Mouse (Mus musculus): ENCODE data around the gene Gm15737.

Gm15737 gene

GRCm38 (mm10) chr6:92869089-92869581, at the start of gene Gm15737:
TSS of gene Gm15737 (plus strand) at chr6:92869357.
- in situ Hi-C loops (cut with MboI; ENCODE audit: unreplicated experiment in 2 of 2), result no loop called here

- in situ Hi-C loops (cut with MboI; ENCODE audit: unreplicated experiment in 2 of 2), result no loop called here
These were observed 47.6 kb upstream of the Gm15737 start for GRCm38 (mm10) chr6:92821606-92822005.

GRCm38 (mm10) chr6:92822006-92822405, 47.2 kb upstream of the Gm15737 start:
- in situ Hi-C loops (cut with MboI; ENCODE audit: unreplicated experiment in 2 of 2), result no loop called here

GRCm38 (mm10) chr6:92823991-92824390, 45.2 kb upstream of the Gm15737 start:
- in situ Hi-C loops (cut with MboI; ENCODE audit: unreplicated experiment in 2 of 2), result no loop called here

GRCm38 (mm10) chr6:92826561-92826960, 42.6 kb upstream of the Gm15737 start:
- in situ Hi-C loops (cut with MboI; ENCODE audit: unreplicated experiment in 2 of 2), result no loop called here

- in situ Hi-C loops (cut with MboI; ENCODE audit: unreplicated experiment in 2 of 2), result no loop called here
These were observed 41.8 kb upstream of the Gm15737 start for GRCm38 (mm10) chr6:92827360-92827759.

- in situ Hi-C loops (cut with MboI; ENCODE audit: unreplicated experiment in 2 of 2), result no loop called here
These were observed 40.0 kb upstream of the Gm15737 start for GRCm38 (mm10) chr6:92829148-92829547.

GRCm38 (mm10) chr6:92831106-92831505, 38.1 kb upstream of the Gm15737 start:
- in situ Hi-C loops (cut with MboI; ENCODE audit: unreplicated experiment in 2 of 2), result no loop called here

- in situ Hi-C loops (cut with MboI; ENCODE audit: unreplicated experiment in 2 of 2), result no loop called here
These were observed 27.2 kb upstream of the Gm15737 start for GRCm38 (mm10) chr6:92842000-92842399.

DNA sequence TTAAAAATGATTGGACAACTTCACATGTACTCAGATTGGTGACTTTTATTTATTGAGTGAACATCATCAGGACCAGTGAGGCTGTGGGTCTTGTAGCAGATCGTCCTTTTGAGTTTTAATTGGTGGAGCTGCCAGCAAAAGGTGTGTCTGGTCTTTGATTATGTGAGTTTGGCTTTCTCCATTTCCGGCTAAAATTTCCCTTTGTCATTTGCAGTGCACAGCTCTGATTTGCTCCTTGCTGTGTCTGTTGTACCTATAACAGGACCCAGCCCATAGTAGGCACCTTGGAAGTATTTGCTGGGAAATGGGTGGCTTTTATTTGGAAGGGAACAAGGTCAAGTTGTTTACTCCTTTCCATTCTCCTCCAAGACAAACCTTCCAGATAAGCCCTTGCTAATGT, 25.7 kb upstream of the Gm15737 start:
- in situ Hi-C loops (cut with MboI; ENCODE audit: unreplicated experiment in 2 of 2), result no loop called here

GRCm38 (mm10) chr6:92845898-92846297, 23.3 kb upstream of the Gm15737 start:
- in situ Hi-C loops (cut with MboI; ENCODE audit: unreplicated experiment in 2 of 2), result no loop called here

GRCm38 (mm10) chr6:92846614-92847013, 22.5 kb upstream of the Gm15737 start:
- in situ Hi-C loops (cut with MboI; ENCODE audit: unreplicated experiment in 2 of 2), result no loop called here

DNA sequence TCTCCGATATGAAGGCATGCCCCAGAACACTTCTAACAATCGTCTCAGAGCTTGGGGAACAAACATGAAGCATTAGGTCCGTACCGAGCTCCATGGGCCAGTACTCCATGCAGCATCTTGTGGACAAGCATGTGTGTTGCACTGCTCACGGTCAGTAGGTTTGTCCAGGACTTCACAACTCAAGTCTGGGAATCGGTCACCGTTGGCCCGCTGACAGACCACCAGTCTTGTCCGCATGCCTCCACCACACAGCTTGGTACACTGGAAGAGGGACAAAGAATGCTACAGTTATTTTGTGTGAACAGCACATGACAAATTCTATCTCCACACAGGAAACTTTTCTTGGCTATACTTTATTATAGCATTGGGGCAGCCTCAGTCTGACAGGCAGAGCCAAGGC, 19.9 kb upstream of the Gm15737 start:
- in situ Hi-C loops (cut with MboI; ENCODE audit: unreplicated experiment in 2 of 2), result no loop called here

DNA sequence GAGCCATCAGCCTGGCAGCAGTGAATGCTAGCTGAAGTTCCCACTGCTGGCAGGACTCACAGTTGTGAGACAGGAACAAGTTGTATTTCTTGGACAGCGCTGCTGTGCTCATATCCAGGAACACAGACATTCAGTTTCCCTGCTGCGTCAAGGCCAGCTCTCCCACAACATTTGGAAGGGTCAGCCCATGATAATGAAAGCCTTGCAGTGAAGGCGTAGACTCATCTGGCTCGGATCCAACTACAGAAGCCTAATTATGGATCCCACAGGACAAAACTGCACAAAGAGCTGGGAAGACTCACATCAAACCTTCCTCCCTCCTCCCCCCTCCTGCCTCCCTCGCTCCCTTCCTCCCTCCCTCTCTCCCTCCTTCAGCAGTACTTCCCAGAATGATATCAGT, 18.9 kb upstream of the Gm15737 start:
- in situ Hi-C loops (cut with MboI; ENCODE audit: unreplicated experiment in 2 of 2), result no loop called here

GRCm38 (mm10) chr6:92854873-92855272, 14.3 kb upstream of the Gm15737 start:
- in situ Hi-C loops (cut with MboI; ENCODE audit: unreplicated experiment in 2 of 2), result no loop called here

DNA sequence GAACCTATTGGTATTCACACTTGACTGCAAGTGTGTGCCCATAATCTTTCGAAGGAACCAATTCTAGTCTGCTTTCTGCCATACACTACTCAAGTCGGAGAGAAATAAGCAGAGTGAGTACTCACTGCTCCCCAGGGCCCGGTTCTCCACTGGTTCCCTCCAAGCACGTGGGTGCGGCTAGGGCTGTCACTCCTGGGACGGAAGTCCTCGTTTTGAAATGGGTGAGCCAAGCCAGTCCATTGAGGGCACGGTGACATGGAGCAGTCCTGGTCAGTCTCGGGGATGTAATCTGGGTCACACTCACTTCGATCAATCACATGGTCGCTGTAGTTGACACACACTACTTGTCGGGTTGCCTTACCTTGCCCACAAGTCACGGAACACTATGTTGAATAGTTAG, 11.4 kb upstream of the Gm15737 start:
- in situ Hi-C loops (cut with MboI; ENCODE audit: unreplicated experiment in 2 of 2), result no loop called here

- in situ Hi-C loops (cut with MboI; ENCODE audit: unreplicated experiment in 2 of 2), result no loop called here
These were observed 10.2 kb upstream of the Gm15737 start for GRCm38 (mm10) chr6:92858721-92859510.

- in situ Hi-C loops (cut with MboI; ENCODE audit: unreplicated experiment in 2 of 2), result no loop called here
These were observed 8.8 kb upstream of the Gm15737 start for GRCm38 (mm10) chr6:92860285-92860912.

DNA sequence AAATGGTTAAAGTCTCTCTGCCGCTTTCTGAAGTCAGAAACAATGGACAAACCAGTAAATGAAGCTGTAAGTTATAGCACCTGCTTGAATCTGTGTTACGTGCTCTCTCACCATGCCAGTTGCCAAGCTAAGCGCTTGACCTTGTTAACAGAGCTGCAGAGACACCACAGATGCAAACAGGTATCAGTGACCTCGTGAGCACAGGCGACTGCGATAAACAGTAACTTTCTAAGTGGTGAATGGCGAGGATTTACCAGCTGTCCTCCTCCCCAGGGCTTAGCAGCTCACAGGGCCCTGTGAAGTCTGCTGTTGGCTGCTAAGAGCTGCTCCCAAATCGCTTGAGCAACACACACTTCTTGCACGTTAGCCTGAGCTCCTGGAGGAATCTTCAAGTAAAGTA, 6.6 kb upstream of the Gm15737 start:
- in situ Hi-C loops (cut with MboI; ENCODE audit: unreplicated experiment in 2 of 2), result no loop called here

- in situ Hi-C loops (cut with MboI; ENCODE audit: unreplicated experiment in 2 of 2), result no loop called here
These were observed 544 bp downstream of the Gm15737 start for GRCm38 (mm10) chr6:92869582-92870219.

GRCm38 (mm10) chr6:92871813-92872212, 2.7 kb downstream of the Gm15737 start:
- in situ Hi-C loops (cut with MboI; ENCODE audit: unreplicated experiment in 2 of 2), result no loop called here

- in situ Hi-C loops (cut with MboI; ENCODE audit: unreplicated experiment in 2 of 2), result no loop called here
These were observed 3.6 kb downstream of the Gm15737 start for GRCm38 (mm10) chr6:92872766-92873165.
